Mouse (Mus musculus) left cerebral cortex, adult 18-20 months (tissue): ENCODE results near the gene Kank1. TPM values are rescaled to one million over a fixed set of nuclear protein-coding genes. Genes with fewer than 3 reads are reported as not detected.

Experiments
- DNase-seq, 2 experiments: peaks; one replicate each; pipeline ENCODE4 v3.0.0; 2021 to 2022; ENCODE audit warnings: low spot score in 2 of 2, mixed read lengths in 1 of 2
- total RNA-seq, 2 experiments: library from RNA; stranded (reverse); gene quantifications; 2 replicates each; pipeline ENCODE4 v1.2.3; 2021

Kank1 gene
- total RNA-seq, 2 experiments from 2014 or later: 13.4 to 13.6 TPM

GRCm38 (mm10) chr19:25249230-25249629 lies 12.5 kb downstream of the Kank1 start:
- DNase-seq: no peak

GRCm38 (mm10) chr19:25251610-25252140 lies 14.9 kb downstream of the Kank1 start:
- no peak for DNase-seq

DNA sequence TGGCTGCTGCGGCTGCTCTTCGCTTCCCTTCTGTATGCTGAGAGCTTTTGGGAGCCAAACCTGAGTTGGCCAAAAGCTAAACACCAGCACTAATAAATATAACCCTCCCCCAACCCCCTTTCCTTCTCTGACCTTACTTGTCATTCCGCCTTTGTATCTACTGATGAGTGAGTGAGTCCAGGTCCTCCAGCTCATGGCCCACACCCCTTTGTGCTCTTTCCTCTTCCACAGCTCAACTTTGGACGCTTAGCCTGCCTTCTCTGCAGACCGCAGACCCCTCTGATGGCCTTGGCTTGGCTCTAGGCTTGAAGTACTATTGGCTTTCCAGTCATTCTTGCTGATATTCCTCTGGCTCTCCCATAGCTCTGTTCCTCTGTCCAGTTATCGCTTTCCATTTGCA lies 16.4 kb downstream of the Kank1 start:
- DNase-seq: no peak

DNA sequence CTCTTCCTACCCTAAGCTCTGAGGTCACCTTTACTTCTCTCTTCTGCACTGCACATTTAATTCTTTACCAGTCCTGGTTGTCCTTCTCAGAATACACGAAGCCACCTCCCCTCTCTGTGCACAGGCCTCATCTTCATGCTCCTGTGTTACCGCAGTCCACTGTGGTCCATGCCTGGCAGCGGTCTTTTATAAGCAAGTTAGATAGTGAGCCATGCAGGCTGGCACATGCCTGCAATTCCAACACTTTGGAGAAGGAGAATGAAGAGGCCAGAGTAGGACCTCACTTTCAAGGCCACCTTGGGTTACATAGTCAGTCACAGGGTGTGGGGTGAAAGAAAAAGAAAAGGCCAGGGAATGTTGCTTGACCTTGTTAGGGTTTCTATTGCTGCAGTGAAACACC lies 16.9 kb downstream of the Kank1 start:
- DNase-seq: no peak

DNA sequence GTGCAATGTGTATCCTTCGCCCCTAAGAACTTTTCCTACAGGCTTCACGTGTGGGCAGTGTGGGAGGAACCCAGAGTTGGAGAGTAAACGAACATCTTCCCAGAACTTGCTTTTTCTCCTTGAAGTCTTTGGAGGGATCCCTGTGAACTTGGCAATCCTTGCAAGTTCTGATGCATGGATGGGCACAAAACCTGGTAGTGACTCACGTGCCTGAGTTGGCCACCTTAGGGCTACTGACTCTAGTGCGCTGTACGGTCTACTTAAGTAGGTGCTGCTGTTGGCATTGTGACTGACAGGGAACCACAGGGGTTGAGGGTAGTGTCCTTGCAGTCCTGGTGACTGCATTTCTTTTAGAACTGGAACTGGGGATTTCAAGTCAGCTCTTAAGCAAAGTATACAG lies 21.5 kb downstream of the Kank1 start:
- no peak for DNase-seq

DNA sequence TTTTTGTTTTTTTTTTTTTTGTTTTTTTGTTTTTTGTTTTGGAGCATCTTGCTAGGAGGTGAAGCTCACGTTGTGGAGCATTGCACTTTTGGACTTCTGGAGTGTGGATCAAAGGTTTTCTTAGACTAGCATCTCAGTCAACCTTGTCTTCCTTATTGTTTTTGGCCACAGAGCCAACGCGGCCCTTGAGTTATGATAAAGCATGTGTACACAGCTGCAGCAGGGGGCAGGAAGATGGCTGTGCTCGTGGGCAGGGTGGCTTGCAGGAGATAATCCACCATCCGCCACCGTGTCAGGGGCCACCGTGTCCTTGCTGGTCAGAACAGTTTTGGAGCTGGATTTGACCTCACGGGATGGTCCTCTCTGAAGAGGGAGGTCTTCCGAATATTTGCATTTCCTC lies 29.4 kb downstream of the Kank1 start:
- no peak for DNase-seq

- DNase-seq: peak in 1 of 2 experiments; percentile 6
Measured at GRCm38 (mm10) chr19:25267247-25267646, 30.5 kb downstream of the Kank1 start.

- DNase-seq: peak; percentile 38 to 49
Measured at GRCm38 (mm10) chr19:25268532-25268931, 31.8 kb downstream of the Kank1 start.

DNA sequence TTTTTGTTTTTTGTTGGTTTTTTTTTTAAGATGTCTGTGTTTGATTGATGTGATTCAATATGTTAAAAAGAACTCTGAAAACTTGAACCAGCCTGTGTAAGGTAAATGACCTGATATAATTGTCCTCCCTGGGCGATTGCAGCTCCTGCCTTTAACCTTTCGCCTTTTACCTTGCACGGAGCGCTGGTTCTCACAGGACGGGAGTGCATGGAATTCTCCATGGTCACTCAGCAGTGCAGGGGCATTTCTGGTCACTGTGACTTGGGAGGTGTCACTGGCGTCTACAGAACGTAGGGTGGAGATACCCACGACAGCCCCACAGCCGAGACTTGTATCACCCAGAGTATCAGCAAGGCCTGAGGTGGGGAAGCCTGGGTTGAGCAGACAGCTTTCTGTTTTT lies 34.8 kb downstream of the Kank1 start:
- DNase-seq: no peak

DNA sequence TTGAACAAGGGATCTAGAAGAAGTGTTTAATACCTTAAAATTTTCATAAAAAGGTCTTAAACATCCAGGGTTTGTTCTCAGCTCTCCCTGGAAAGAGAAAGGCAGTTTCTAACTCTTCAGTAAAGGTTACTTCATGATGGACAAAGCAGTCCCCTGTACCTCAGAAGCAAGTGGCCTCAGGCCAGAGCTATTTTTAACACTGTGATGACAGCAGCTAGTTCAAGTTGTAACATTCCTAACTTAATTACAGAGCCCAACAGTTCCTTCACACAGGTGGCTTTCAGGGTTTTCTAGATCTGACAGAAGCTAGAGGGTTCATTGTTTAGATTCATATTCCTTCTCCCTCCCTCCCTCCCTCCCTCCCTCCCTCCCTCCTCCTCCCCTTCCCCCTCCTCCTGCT lies 36.4 kb downstream of the Kank1 start:
- DNase-seq: no peak

GRCm38 (mm10) chr19:25276600-25277395 lies 40.0 kb downstream of the Kank1 start:
- DNase-seq: no peak

DNA sequence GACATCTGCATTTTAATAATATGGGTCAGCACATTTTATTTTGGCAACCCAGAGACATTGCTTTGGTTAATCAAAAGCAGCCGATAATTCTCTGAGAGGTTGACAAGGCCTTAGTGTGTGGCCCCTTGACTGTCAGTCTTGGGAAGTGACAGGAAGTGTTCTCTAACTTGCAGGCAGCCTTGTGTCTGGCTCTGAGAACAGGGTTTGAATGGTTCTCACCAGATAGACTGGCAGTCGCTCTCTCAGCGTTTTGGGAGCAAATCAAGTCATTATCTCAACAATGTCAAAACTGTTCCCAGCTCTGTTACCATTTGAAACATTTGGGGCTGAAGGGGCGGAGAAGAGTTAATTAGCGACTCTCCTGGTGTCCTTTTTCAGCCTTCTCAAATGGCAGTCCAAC lies 41.0 kb downstream of the Kank1 start:
- no peak for DNase-seq

GRCm38 (mm10) chr19:25279603-25280002 lies 42.8 kb downstream of the Kank1 start:
- DNase-seq: no peak

- DNase-seq: no peak
Measured at GRCm38 (mm10) chr19:25283665-25284064, 46.9 kb downstream of the Kank1 start.

- DNase-seq: peak; percentile 14 to 29
Measured at GRCm38 (mm10) chr19:25285756-25286538, 49.2 kb downstream of the Kank1 start.

GRCm38 (mm10) chr19:25290991-25291520 lies 54.3 kb downstream of the Kank1 start:
- no peak for DNase-seq

DNA sequence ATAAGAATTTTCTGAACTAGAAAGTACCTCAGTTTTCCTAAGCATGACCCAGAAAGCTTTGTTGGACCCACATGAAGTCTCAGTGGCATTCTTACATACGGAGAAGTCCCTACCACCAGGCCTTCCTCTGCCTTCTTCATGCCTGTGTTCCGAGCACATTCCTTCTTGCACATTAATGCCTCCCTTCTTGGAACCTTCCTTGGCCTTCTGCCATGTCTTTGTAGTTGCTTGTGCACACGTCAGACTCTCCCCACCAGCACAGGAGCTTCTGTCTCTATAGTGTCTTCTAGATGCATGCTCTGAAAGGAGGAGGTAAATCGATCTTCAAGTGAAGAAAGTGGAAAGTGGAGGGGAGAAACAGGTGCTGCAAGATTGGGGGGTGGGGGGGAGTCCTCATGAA lies 58.4 kb downstream of the Kank1 start:
- no peak for DNase-seq

- no peak for DNase-seq
Measured at GRCm38 (mm10) chr19:25297269-25297668, 60.5 kb downstream of the Kank1 start.

DNA sequence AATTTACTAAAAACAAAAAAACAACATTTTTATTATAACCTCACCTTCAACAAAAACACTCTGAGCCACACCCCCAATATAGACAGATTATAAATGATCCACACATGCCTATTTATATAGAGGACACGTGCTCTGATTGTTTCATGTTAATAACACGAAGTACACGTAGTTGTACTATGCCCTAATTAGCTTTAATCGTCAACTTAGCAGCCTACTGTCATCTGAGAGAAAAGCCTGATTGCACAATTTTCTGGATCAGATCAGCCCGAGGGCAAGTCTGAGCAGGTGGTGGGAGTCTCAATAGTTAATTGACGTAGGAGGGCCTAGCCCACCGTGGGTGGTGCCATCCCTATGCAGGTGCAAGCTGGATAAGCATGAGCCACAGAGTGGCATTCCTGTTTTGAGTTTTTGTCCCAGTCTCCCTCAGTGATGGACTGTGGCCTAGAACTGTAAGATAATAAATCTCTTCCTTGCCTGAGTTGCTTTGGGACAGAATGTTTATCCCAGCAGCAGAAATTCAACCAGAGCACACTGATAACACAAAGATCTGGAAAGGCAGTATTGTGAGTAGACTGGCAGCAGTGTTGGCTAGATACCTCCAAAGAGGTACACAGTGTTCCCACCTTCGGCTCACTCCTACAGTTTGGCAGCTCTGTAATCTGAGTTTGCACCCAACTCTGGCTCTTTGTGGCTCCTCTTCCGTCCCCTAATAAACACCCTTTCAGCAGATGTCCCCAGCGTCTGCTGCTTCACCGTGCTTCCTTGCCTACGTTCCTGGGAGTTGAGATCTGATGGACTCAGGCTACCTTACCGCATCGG lies 63.3 kb downstream of the Kank1 start:
- DNase-seq: no peak

DNA sequence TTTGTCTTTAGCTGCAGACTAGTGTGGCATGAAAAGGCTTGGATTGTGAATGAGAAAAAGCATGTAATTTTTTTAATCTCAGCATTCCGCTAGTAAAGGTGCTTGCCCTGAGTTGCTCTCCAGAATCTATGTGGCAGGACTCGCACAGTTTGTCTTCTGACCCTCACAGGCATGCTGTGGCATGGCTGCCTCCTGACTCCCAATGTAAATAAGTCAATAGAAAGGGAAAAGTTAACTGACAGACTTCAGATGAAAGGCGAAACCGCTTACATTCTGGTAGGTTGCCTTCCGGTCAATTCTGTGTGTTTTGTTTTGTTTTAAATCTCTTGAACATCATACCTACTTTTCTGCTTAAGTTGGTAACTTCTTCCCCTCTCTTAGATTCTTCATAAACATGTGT lies 64.4 kb downstream of the Kank1 start:
- DNase-seq: no peak

DNA sequence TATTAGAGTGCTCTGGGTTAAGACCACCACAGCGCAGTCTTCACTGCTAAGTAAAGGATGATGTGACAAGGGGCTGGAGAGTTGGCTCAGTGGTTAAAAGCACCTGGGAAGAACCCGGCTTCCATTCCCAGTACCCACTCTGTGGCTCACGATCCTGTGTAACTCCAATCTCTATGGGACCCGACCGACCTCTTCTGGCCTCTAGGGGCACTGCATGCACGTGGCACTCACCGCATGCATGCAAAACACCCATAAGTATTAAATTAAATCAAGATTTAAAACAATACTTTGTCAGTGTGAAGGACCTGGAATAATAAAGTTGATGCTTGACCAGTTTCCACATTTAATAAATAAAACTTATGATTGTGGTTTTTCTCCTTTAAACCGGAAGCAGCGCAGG lies 69.5 kb downstream of the Kank1 start:
- no peak for DNase-seq
